Mouse (Mus musculus): ENCODE measurements around the gene Cebpg.

Gene Cebpg

GRCm38 (mm10) chr7:35025409-35026275 lies 30.7 kb downstream of the Cebpg start:
- peak; percentile 80 for DNase-seq (ENCODE audit: low spot score)

- no peak for DNase-seq (ENCODE audit: low spot score)
These were observed 31.9 kb downstream of the Cebpg start for GRCm38 (mm10) chr7:35024426-35024825.

- no peak for DNase-seq (ENCODE audit: low spot score)
These were observed 33.1 kb downstream of the Cebpg start for GRCm38 (mm10) chr7:35023251-35023650.

GRCm38 (mm10) chr7:35021365-35021764 lies 35.0 kb downstream of the Cebpg start:
- DNase-seq (ENCODE audit: low spot score): no peak

GRCm38 (mm10) chr7:35015252-35015651 lies 41.1 kb downstream of the Cebpg start:
- DNase-seq (ENCODE audit: low spot score): no peak

- DNase-seq (ENCODE audit: low spot score): no peak
These were observed 43.1 kb downstream of the Cebpg start for GRCm38 (mm10) chr7:35013228-35013627.

- DNase-seq (ENCODE audit: low spot score): no peak
These were observed 49.7 kb downstream of the Cebpg start for GRCm38 (mm10) chr7:35006661-35007060.

- DNase-seq (ENCODE audit: low spot score): no peak
These were observed 53.1 kb downstream of the Cebpg start for GRCm38 (mm10) chr7:35003171-35003737.

- peak; percentile 14 for DNase-seq (ENCODE audit: low spot score)
These were observed 55.5 kb downstream of the Cebpg start for GRCm38 (mm10) chr7:35000839-35001238.
